Mouse (Mus musculus) heart, embryonic 16.5 days (tissue): ENCODE measurements around the gene Ttc16. TPM values are rescaled to one million over a fixed set of nuclear protein-coding genes. Genes with fewer than 3 reads are reported as not detected.

Experiments
- ATAC-seq: fragments of 200-750 bp; cut with Nextera tagmentation; replicated peaks from 2 replicates; pipeline ENCODE4 v1.8.0; 2017; ENCODE audit warnings: moderate number of reproducible peaks; ENCODE audit not compliant: insufficient read depth, low FRiP score; ENCODE audit errors: extremely low read depth
- H3K27ac ChIP-seq: fragments of 300-500 bp; sonication (generic); 2 replicates; pipeline ENCODE4 v1.5.1; 2014; ENCODE audit warnings: mild to moderate bottlenecking, low read length, control low read depth, moderate library complexity
- H3K27me3 ChIP-seq: fragments of 300-500 bp; sonication (generic); 2 replicates; pipeline ENCODE4 v1.6.1; 2014; ENCODE audit warnings: low read length, mixed read lengths; ENCODE audit not compliant: control insufficient read depth, insufficient read depth
- H3K36me3 ChIP-seq: fragments of 300-500 bp; sonication (generic); 2 replicates; pipeline ENCODE4 v1.6.1; 2014; ENCODE audit not compliant: control insufficient read depth, insufficient read depth
- H3K4me1 ChIP-seq: fragments of 300-500 bp; sonication (generic); 2 replicates; pipeline ENCODE4 v1.6.1; 2014; ENCODE audit warnings: low read length, mixed read lengths; ENCODE audit not compliant: control insufficient read depth, insufficient read depth
- H3K4me2 ChIP-seq: fragments of 300-500 bp; sonication (generic); 2 replicates; pipeline ENCODE4 v1.6.1; 2014; ENCODE audit warnings: low read depth, mild to moderate bottlenecking, control low read depth, low read length
- H3K4me3 ChIP-seq: fragments of 300-500 bp; sonication (generic); 2 replicates; pipeline ENCODE4 v1.5.1; 2014; ENCODE audit warnings: mild to moderate bottlenecking, control low read depth, low read length
- H3K9ac ChIP-seq: fragments of 300-500 bp; sonication (generic); 2 replicates; pipeline ENCODE4 v1.6.1; 2014; ENCODE audit warnings: low read length, control low read depth
- H3K9me3 ChIP-seq: fragments of 300-500 bp; sonication (generic); replicated peaks from 2 replicates; pipeline ENCODE4 v1.6.1; 2016; ENCODE audit warnings: low read length; ENCODE audit not compliant: control insufficient read depth
- WGBS: fragments of 180-500 bp; shearing (Covaris S2); extraction: QIAGEN DNeasy Blood & Tissue Kit; methylation state at CpG from one replicate; pipeline ENCODE4 v1.1.7; 2014; 5-methylcytosine and 5-hydroxymethylcytosine counted together
- polyA plus RNA-seq: library from polyadenylated mRNA; unstranded; fragments of >200 nt; fragmentation: Nextera tagmentation; extraction: Ambion mirVana; gene quantifications from 2 replicates; pipeline ENCODE4 v1.2.1, GENCODE M21; 2015

Ttc16 gene
- polyA plus RNA-seq, 1 experiment from 2014 or later: 0.43 TPM

- peak within 1 kb of the TSS; percentile 88 for H3K9ac ChIP-seq
- H3K4me1 ChIP-seq: peaks cover 3% of the 10 kb centered on the region; the same call in 1 of the 2 replicates
- H3K27me3 ChIP-seq: no peaks in the 10 kb centered on the region
- H3K4me2 ChIP-seq: peak within 1 kb of the TSS; percentile 69
- H3K9me3 ChIP-seq: no peaks in the 10 kb centered on the region
- H3K27ac ChIP-seq: peak within 1 kb of the TSS; percentile 85
- peak within 1 kb of the TSS; percentile 70 for H3K4me3 ChIP-seq
- peaks cover 14% of the 10 kb centered on the region; the same call in 1 of the 2 replicates for H3K36me3 ChIP-seq
- under 1% methylated on average over 66 of the region's 66 CpGs for WGBS
- peak; percentile 96 for ATAC-seq
These were observed 18.2 kb downstream of the Ttc16 start, which contains the start of gene Tor2a for GRCm38 (mm10) chr2:32757056-32757845. Gene Tor2a, plus strand, starts transcription at chr2:32757234.

- no peak overlapping the region for H3K9ac ChIP-seq
- H3K4me1 ChIP-seq: peaks cover 5% of the 10 kb centered on the region; the same call in 1 of the 2 replicates
- no peaks in the 10 kb centered on the region for H3K9me3 ChIP-seq
- H3K27me3 ChIP-seq: no peaks in the 10 kb centered on the region
- ATAC-seq: no peak
- H3K4me2 ChIP-seq: no peak overlapping the region
- no peak overlapping the region for H3K27ac ChIP-seq
- peaks cover 14% of the 10 kb centered on the region; the same call in 1 of the 2 replicates for H3K36me3 ChIP-seq
- 24% methylated on average over 5 of the region's 6 CpGs for WGBS
- no peak overlapping the region for H3K4me3 ChIP-seq
These were observed 18.8 kb downstream of the Ttc16 start for GRCm38 (mm10) chr2:32756674-32757055.

- H3K36me3 ChIP-seq: peaks cover 15% of the 10 kb centered on the region; the same call in 1 of the 2 replicates
- ATAC-seq: no peak
- peak overlapping the region; percentile 57 for H3K4me3 ChIP-seq
- H3K9ac ChIP-seq: no peak overlapping the region
- no peak overlapping the region for H3K27ac ChIP-seq
- 68% methylated on average over 10 of the region's 10 CpGs for WGBS
- no peaks in the 10 kb centered on the region for H3K27me3 ChIP-seq
- H3K4me2 ChIP-seq: peak overlapping the region; percentile 85; the same call in 1 of the 2 replicates
- H3K4me1 ChIP-seq: peaks cover 2% of the 10 kb centered on the region; the same call in 1 of the 2 replicates
- no peaks in the 10 kb centered on the region for H3K9me3 ChIP-seq
These were observed 23.3 kb downstream of the Ttc16 start for GRCm38 (mm10) chr2:32752181-32752580.

- H3K4me2 ChIP-seq: peak overlapping the region; percentile 85
- H3K4me1 ChIP-seq: peaks cover 2% of the 10 kb centered on the region; the same call in 1 of the 2 replicates
- ATAC-seq: peak; percentile 19; the same call in 1 of the 2 replicates
- H3K9me3 ChIP-seq: no peaks in the 10 kb centered on the region
- peaks cover 18% of the 10 kb centered on the region; the same call in 1 of the 2 replicates for H3K36me3 ChIP-seq
- WGBS: 33% methylated on average over 10 of the region's 10 CpGs
- H3K27me3 ChIP-seq: no peaks in the 10 kb centered on the region
- H3K9ac ChIP-seq: peak overlapping the region; percentile 67
- peak overlapping the region; percentile 57 for H3K4me3 ChIP-seq
- 0 out of 2 replicates have a peak overlapping the region, but pooled peaks have one; percentile 23 for H3K27ac ChIP-seq
These were observed 23.8 kb downstream of the Ttc16 start for GRCm38 (mm10) chr2:32751665-32752033.

GRCm38 (mm10) chr2:32750887-32751664 lies 24.4 kb downstream of the Ttc16 start:
- 25% methylated on average over 31 of the region's 31 CpGs for WGBS
- Histone ChIP-seq H3K27me3 (no peaks in the 10 kb centered on the region), H3K9ac (peak overlapping the region; percentile 67), H3K4me3 (peak overlapping the region; percentile 57), H3K4me2 (peak overlapping the region; percentile 85), H3K9me3 (no peaks in the 10 kb centered on the region), H3K36me3 (peaks cover 19% of the 10 kb centered on the region; the same call in 1 of the 2 replicates), H3K27ac (peak overlapping the region; percentile 48; the same call in 1 of the 2 replicates), H3K4me1 (peaks cover 2% of the 10 kb centered on the region; the same call in 1 of the 2 replicates)
- peak; percentile 89 for ATAC-seq

GRCm38 (mm10) chr2:32750199-32750598 lies 25.2 kb downstream of the Ttc16 start:
- H3K36me3 ChIP-seq: peaks cover 19% of the 10 kb centered on the region; the same call in 1 of the 2 replicates
- H3K9me3 ChIP-seq: no peaks in the 10 kb centered on the region
- 71% methylated on average over 7 of the region's 7 CpGs for WGBS

GRCm38 (mm10) chr2:32749082-32749481 lies 26.4 kb downstream of the Ttc16 start:
- no peak for ATAC-seq
- peaks cover 2% of the 10 kb centered on the region; the same call in 1 of the 2 replicates for H3K4me1 ChIP-seq
- no peaks in the 10 kb centered on the region for H3K9me3 ChIP-seq
- 77% methylated on average over 16 of the region's 16 CpGs for WGBS
- H3K4me3 ChIP-seq: no peak overlapping the region
- H3K36me3 ChIP-seq: peaks cover 11% of the 10 kb centered on the region; the same call in 1 of the 2 replicates
- H3K9ac ChIP-seq: no peak overlapping the region
- H3K27ac ChIP-seq: no peak overlapping the region
- no peaks in the 10 kb centered on the region for H3K27me3 ChIP-seq
- H3K4me2 ChIP-seq: no peak overlapping the region

More at GRCm38 (mm10) chr2:32750199-32750598, 25.2 kb downstream of the Ttc16 start:
- no peak overlapping the region for H3K27ac ChIP-seq
- no peak overlapping the region for H3K4me2 ChIP-seq
- no peaks in the 10 kb centered on the region for H3K27me3 ChIP-seq
- H3K9ac ChIP-seq: no peak overlapping the region
- H3K4me3 ChIP-seq: no peak overlapping the region
- ATAC-seq: no peak
- H3K4me1 ChIP-seq: peaks cover 2% of the 10 kb centered on the region; the same call in 1 of the 2 replicates

- Histone ChIP-seq H3K27ac (no peak overlapping the region), H3K4me1 (peaks cover 11% of the 10 kb centered on the region), H3K4me2 (no peak overlapping the region), H3K36me3 (peaks cover 6% of the 10 kb centered on the region; the same call in 1 of the 2 replicates), H3K27me3 (peaks cover 28% of the 10 kb centered on the region), H3K9ac (no peak overlapping the region), H3K9me3 (no peaks in the 10 kb centered on the region), H3K4me3 (no peak overlapping the region)
- WGBS: 59% methylated on average over 15 of the region's 15 CpGs
- no peak for ATAC-seq
These were observed 31.0 kb downstream of the Ttc16 start for GRCm38 (mm10) chr2:32744272-32744982.
